Mouse (Mus musculus) 3T3-L1 (cell line): ENCODE measurements at regions not wholly inside any gene's neighbourhood (a gene's known extent, or its start where the extent isn't known, plus 50 kb on each side); places are given as distances from the start of the nearest gene placed in this dataset.

ENCODE experiments used
- DNase-seq: peaks from one replicate; pipeline ENCODE4 v3.0.0-alpha.2; 2015; ENCODE audit warnings: low read depth, low spot score

DNA sequence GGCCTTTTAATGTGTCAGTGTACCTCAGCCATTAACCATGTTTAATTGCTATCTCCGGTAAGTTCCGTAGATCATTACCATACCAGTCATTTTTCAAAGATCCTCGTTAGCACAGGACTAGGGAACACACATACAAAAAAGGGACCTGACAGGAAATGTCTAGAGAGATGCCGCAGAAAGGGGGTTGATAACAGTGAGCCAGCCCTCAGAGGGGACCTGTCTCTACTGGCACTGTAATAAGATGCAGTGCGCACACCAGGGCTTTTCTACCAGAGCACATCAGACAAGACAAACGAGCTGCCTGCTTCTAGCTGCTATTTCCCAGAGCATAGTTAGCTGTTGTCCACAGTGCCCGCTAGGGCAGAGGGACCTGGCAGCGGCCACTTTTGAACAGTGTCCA, 199.1 kb downstream of the Sox11 start:
- no peak for DNase-seq

DNA sequence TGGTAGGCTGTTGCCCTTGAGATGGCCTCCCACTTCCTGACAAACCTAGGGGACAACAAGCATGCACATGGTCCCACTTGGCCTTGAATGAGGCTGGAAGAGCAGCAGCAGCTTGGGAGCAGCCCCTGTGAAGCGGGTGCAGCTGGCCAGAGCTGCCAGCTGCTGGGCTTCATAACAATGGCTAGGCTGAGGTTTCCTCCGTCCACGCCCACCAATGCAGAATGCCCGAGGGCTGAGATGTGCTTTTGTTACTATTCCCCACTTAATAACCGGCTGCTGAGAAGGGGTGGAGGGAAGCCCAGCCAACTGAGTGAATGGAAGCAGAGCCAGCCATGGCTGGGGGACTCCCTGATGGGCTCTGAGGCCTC, 202.1 kb downstream of the Sox11 start:
- DNase-seq, result no peak

- DNase-seq, result no peak
Observed at GRCm38 (mm10) chr12:27139683-27140334, 202.6 kb downstream of the Sox11 start.

GRCm38 (mm10) chr12:27138663-27139633, 203.4 kb downstream of the Sox11 start:
- DNase-seq, result no peak

DNA sequence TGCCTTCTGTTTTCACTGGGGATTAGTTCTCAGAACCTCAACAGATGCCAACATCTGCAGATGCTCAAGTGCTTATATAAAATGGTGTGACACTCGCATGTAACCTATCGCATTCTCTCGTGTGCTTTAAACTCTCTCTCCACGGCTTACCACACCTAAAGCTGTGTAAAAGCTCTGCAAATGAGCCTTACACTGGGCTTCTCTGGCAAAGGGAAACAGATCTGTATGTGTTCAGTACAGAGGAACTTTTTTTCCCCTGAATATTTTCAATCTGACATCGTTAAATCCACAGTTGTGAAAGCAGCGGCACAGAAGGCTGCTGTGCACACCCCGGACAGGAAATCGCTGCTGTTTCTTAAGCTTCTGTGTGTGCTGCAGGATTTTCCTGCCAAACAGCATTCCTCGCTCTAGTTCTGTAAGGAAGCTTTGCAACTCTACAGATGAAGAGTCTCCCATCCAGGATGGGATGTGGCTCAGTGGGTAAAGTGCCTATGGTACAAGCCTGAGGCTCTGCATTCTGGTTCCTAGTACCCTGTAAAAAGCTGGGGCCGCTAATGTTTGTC, 206.3 kb downstream of the Sox11 start:
- no peak for DNase-seq

- DNase-seq, result no peak
Observed at GRCm38 (mm10) chr12:27130544-27130943, 211.8 kb downstream of the Sox11 start.

DNA sequence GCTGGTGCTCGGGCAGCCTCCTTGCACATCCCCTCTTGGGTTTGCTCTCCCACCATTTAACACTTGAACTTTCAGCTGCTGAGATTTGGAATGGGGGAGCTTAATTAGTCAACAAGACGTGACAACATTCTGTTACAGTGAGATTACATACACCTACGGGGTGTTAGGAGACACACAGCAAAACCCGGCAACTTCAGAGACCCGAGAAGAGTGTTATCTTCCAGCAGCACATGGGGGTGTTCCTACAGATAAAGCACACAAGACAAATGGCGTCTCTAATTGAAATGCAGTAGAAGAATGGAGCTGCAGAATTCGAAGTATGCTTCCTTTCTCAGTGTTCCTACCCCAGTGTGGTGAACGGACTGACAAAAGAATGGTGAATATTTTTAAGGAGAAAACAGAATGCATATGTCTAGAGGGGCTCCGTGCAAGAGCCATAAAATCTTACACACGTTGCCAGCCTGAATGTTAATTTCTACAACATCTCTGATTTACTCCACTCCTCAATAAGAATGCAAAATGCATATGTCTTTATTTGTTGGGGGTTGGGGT, 215.2 kb downstream of the Sox11 start:
- no peak for DNase-seq

- no peak for DNase-seq
Observed at GRCm38 (mm10) chr12:27118581-27118980, 223.8 kb downstream of the Sox11 start.

DNA sequence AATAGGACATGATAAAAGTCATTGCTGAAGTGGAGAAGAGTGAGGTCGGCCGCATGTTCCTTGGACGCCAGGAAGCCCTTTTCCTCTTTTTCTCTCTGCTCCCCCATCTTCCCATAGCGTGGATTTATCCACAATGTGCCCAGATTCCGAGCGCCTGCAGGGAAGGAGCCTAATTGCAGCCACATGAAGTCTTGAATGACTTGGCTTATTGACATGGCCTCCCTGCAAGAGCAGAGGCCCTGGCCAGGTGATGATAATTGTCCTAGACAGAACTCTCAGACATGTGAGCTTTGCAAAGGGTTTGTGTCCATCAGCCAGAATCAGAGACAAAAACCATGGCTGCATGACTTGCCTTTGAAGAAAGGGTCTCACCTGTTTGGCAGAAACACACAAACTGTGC, 227.0 kb downstream of the Sox11 start:
- DNase-seq, result no peak

- DNase-seq, result no peak
Observed at GRCm38 (mm10) chr12:27104925-27105571, 237.3 kb downstream of the Sox11 start.

GRCm38 (mm10) chr12:27102996-27103395, 239.4 kb downstream of the Sox11 start:
- no peak for DNase-seq

GRCm38 (mm10) chr12:27089206-27089605, 253.2 kb downstream of the Sox11 start:
- no peak for DNase-seq

- DNase-seq, result no peak
Observed at GRCm38 (mm10) chr12:27085890-27086289, 256.5 kb downstream of the Sox11 start.

DNA sequence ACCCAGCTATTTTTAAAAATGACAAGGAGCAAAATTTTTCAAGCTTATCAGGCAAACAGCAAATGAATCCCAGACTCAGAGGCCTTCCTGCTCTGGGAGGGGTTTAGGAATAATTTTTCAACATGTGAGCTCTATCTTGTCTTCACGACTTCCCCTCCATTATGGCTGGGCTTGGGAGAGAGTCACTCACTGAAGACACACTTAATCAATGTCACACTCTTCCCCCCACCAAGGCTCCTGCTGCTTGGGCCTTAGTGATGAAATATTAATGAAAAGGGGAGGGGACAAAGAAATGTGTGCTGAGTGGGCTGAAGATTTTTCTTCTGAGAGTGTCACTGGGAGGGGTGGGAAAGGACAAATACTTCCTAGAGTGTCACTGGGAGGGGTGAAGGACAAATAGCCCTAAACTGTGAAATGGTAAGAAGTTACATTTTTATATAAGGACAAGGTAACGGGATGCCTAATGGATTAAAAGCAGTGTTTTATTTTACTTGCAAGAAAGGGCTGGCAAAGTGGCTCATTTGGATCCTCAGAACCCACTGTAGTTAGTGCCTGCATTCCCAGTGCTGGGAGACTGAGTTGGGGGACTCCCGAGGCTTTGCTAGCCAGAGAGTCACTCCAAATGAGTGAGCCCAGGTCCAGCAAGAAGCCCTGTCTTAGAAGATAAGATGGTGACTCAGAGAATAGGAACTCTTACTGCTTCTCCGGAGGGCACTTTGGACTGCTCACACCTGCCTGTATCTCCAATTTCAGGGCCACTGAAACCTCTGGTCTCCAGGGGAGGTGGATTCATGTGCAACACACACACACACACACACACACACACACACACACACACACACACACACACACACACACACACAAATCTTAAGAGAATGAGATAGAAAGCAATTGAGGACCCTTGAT, 258.5 kb downstream of the Sox11 start:
- DNase-seq, result no peak

GRCm38 (mm10) chr12:27083089-27083488, 259.3 kb downstream of the Sox11 start:
- DNase-seq, result no peak

GRCm38 (mm10) chr12:27082624-27083023, 259.8 kb downstream of the Sox11 start:
- DNase-seq, result no peak

DNA sequence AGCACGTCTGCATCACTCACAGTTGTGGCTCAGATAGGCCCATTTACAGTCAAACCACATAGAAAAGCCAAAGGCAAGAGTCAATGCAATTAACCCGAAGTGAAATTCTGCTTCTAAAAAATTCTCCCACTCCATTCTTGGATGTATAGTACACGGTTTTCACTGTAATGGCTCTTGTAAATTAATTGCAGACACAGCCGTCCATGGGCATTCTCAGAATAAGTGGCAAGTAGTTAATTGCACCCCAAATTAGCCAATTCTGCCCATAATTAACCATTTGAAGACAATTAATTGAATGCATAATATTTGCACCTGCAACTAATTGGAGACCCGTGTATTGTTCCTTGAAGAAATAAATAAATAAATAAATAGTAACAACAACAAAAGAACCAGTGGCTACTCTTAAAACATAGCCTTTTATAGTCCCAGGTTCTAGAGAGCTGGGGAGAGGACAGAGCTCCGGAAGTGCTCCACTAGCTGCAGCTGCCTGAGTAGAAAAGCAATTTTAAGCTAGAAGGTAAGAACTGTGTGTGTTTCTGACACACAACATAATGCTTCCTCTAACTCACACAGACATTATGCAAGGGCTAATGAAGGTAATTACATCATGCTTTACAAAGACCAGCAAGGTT, 266.2 kb downstream of the Sox11 start:
- DNase-seq, result no peak

GRCm38 (mm10) chr12:27065011-27065517, 277.3 kb downstream of the Sox11 start:
- no peak for DNase-seq

- no peak for DNase-seq
Observed at GRCm38 (mm10) chr12:27063518-27063917, 278.9 kb downstream of the Sox11 start.
